Mouse (Mus musculus) intestine, postnatal 0 days (tissue): ENCODE measurements around the gene Stat6. TPM values are rescaled to one million over a fixed set of nuclear protein-coding genes. Genes with fewer than 3 reads are reported as not detected.
A peak's percentile ranks its signal among the peaks of the same experiment; 100 is the strongest.

Experiments used
- ATAC-seq: fragments of 200-750 bp; cut with Nextera tagmentation; 2 replicates; pipeline ENCODE4 v1.8.0; 2017; ENCODE audit warnings: mild to moderate bottlenecking, moderate TSS enrichment, moderate library complexity
- H3K27ac ChIP-seq: fragments of 300-500 bp; sonication (generic); 2 replicates; pipeline ENCODE4 v1.5.1; 2014; ENCODE audit warnings: mild to moderate bottlenecking, low read depth, low read length, moderate library complexity
- H3K27me3 ChIP-seq: fragments of 300-500 bp; sonication (generic); replicated peaks from 2 replicates; pipeline ENCODE4 v1.6.1; 2014; ENCODE audit warnings: low read length, mixed read lengths; ENCODE audit not compliant: control insufficient read depth, insufficient read depth
- H3K36me3 ChIP-seq: fragments of 300-500 bp; sonication (generic); 2 replicates; pipeline ENCODE4 v1.6.1; 2014; ENCODE audit warnings: mild to moderate bottlenecking, moderate library complexity; ENCODE audit not compliant: control insufficient read depth, insufficient read depth
- H3K4me1 ChIP-seq: fragments of 300-500 bp; sonication (generic); replicated peaks from 2 replicates; pipeline ENCODE4 v1.6.1; 2014; ENCODE audit warnings: antibody characterized with exemption, low read length, mixed read lengths; ENCODE audit not compliant: control insufficient read depth, insufficient read depth
- H3K4me2 ChIP-seq: fragments of 300-500 bp; sonication (generic); replicated peaks from 2 replicates; pipeline ENCODE4 v1.6.1; 2014; ENCODE audit warnings: low read depth, mild to moderate bottlenecking, moderate library complexity
- H3K4me3 ChIP-seq: fragments of 300-500 bp; sonication (generic); 2 replicates; pipeline ENCODE4 v1.5.1; 2014; ENCODE audit warnings: low read depth, low read length
- H3K9ac ChIP-seq: fragments of 300-500 bp; sonication (generic); 2 replicates; pipeline ENCODE4 v1.6.1; 2014; ENCODE audit warnings: mild to moderate bottlenecking, low read depth, low read length
- H3K9me3 ChIP-seq: fragments of 300-500 bp; sonication (generic); 2 replicates; pipeline ENCODE4 v1.6.1; 2016; ENCODE audit warnings: mixed run types; ENCODE audit not compliant: control insufficient read depth
- CTCF ChIP-seq: sonication (generic); IDR thresholded peaks from 2 replicates; pipeline ENCODE4 v1.5.1; 2016; ENCODE audit warnings: low read depth, mild to moderate bottlenecking, control low read depth, antibody characterized with exemption, moderate library complexity
- WGBS: fragments of 180-500 bp; shearing (Covaris S2); extraction: QIAGEN DNeasy Blood & Tissue Kit; methylation state at CpG from one replicate; pipeline ENCODE4 v1.1.7; 2014; 5-methylcytosine and 5-hydroxymethylcytosine counted together
- polyA plus RNA-seq: library from polyadenylated mRNA; unstranded; fragments of >200 nt; fragmentation: Nextera tagmentation; extraction: Ambion mirVana; gene quantifications from 2 replicates; pipeline ENCODE4 v1.2.1, GENCODE M21; 2015

The Stat6 gene
- polyA plus RNA-seq, 1 experiment from 2014 or later, result 27.1 TPM

DNA sequence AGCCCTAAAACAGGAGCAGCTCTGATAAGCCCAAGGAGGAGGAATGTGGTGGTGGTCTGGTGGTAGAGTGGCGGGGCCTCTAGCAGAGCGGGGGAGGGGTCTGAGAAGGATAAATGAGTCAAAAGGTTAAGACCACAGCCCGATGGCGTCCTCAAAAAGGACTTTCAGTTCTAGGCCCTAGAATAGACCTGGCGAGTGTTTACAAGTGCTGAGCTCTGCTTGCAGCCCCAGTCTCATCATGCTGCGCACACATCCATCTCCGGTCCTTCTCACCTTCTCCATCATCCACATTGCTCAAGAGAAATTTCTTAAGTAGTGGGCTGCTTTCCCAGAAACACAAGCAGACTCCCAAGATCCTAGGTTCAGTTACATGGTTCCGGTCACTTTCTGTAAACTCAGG, 44.2 kb upstream of the Stat6 start:
- ATAC-seq, result no peak
- WGBS, result 57% methylated on average over 8 of the region's 8 CpGs
- peaks cover 33% of the 10 kb centered on the region for H3K4me1 ChIP-seq
- no peaks in the 10 kb centered on the region for H3K27me3 ChIP-seq
- TF ChIP-seq CTCF, result no peak
- H3K9me3 ChIP-seq, result no peaks in the 10 kb centered on the region
- H3K36me3 ChIP-seq, result peaks cover 29% of the 10 kb centered on the region
- no peak overlapping the region for H3K4me3 ChIP-seq
- H3K4me2 ChIP-seq, result no peak overlapping the region
- no peak overlapping the region for H3K9ac ChIP-seq
- peak overlapping the region; percentile 17 for H3K27ac ChIP-seq

DNA sequence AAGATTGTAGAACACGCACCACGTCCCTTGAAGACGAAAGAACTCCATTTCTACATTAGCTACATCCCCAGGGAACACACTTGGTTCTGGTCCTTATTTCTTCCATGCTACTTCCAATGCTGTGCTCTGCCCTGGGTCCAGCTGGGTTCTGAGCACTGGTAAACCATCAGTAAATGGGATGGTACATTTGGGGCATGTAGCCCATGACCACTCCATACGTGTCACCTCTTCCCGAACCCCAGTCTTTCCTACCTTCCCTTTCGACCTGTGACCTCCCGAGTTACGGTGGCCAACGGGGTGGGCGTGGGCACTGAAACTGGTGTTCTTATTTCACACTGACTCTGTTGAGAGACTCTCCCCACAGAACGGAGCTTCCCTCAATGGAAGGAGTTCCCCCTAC, 43.5 kb upstream of the Stat6 start:
- Histone ChIP-seq H3K27me3 (no peaks in the 10 kb centered on the region), H3K4me2 (no peak overlapping the region), H3K9me3 (no peaks in the 10 kb centered on the region), H3K4me3 (no peak overlapping the region), H3K4me1 (peaks cover 37% of the 10 kb centered on the region), H3K36me3 (peaks cover 26% of the 10 kb centered on the region), H3K27ac (peak overlapping the region; percentile 95), H3K9ac (no peak overlapping the region)
- ATAC-seq, result no peak
- no peak for TF ChIP-seq CTCF
- WGBS, result 61% methylated on average over 11 of the region's 11 CpGs

DNA sequence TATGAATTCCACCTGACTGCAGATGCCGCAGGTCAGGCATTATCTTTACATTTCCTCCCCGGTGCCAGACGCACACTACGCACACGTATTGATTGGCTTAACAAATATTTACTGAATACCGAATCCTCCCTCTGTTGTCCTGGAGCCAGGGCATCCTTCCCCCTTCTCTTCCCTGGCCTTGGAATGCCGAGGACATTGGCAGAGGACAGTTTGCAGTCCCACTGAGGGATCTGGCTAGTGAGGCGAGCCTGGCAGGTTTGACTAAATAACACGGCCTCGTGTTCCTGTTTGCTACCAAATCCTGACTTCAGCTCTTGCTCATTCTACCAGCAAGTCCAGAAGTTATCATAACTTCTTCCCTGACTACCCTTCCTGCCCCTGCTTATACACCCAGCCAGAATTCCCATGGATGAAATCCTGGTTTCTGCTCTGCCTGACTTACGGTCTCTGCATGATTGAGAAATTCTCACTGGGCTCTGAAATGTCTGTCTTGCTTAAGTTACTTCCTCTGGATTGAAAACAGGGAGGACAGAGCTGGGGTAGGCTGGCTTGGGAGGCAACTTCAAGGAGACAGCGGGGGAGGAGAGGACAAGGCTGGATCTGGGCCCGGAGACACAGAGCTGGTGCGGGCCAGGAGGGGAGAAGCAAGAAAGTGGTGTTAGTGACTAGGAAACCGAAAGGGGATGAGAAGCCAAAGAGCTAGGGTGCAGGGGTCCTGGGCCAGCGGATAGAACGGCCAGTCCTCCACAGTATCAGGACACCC, 42.8 kb upstream of the Stat6 start:
- peaks cover 43% of the 10 kb centered on the region for H3K4me1 ChIP-seq
- ATAC-seq, result no peak
- H3K27me3 ChIP-seq, result no peaks in the 10 kb centered on the region
- TF ChIP-seq CTCF, result no peak
- peak overlapping the region; percentile 95 for H3K27ac ChIP-seq
- H3K36me3 ChIP-seq, result peaks cover 24% of the 10 kb centered on the region
- H3K9me3 ChIP-seq, result no peaks in the 10 kb centered on the region
- WGBS, result 29% methylated on average over 17 of the region's 17 CpGs
- no peak overlapping the region; the same call in 1 of the 2 replicates for H3K9ac ChIP-seq
- H3K4me3 ChIP-seq, result no peak overlapping the region
- H3K4me2 ChIP-seq, result 0 out of 2 replicates have a peak overlapping the region, but pooled peaks have one; percentile 9

GRCm38 (mm10) chr10:127602194-127602593, 40.6 kb upstream of the Stat6 start:
- no peaks in the 10 kb centered on the region for H3K27me3 ChIP-seq
- no peak overlapping the region for H3K9ac ChIP-seq
- H3K9me3 ChIP-seq, result no peaks in the 10 kb centered on the region
- peaks cover 35% of the 10 kb centered on the region; the same call in 1 of the 2 replicates for H3K36me3 ChIP-seq
- no peak for ATAC-seq
- H3K4me3 ChIP-seq, result no peak overlapping the region
- H3K4me2 ChIP-seq, result no peak overlapping the region
- 81% methylated on average over 6 of the region's 6 CpGs for WGBS
- H3K27ac ChIP-seq, result peak overlapping the region; percentile 95
- no peak for TF ChIP-seq CTCF
- H3K4me1 ChIP-seq, result peaks cover 35% of the 10 kb centered on the region

DNA sequence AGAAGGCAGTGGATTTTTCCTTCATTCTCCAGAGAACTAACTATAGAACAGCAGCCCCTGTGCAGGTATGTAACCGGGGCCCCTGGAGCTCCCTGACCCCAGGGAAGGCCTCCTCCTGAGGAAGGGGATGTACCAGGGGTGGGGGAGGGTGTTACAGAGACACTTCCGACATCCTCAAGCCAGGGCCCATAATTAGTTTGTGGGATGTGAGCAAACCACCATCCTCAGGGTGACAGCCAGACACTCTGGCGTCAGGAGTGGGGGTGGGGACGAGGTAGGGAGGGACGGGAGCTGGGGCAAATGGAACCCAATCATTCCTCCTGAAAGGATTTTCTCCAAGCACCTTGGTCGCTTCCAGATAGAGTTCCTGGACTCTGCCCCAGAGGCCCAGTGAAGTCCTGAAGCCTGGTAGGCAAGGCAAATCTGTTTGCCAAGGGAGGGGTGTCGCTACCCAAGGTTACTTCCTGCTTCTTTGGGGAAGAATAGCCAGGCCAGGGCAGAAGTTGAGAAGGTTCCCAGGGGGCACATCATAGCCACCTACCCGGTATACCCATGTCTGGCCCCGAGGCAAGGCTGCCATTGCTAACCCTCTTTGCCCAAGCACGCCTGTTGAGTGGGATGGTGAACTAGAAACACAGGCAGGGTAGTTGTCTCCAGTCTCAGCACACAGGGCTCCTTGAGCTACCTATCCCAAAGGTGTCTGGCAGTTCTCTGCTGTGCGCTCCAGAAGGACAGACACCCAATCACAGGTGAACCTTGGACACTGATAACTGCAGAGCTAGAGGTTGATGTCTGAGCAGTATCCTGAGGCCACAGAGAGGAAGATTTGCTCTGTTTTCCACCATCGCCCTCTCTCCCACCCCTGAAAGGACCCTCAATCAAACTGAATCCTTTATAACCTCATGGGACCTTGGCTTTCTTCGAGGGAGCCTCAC, 39.1 kb upstream of the Stat6 start:
- Histone ChIP-seq H3K9me3 (no peaks in the 10 kb centered on the region), H3K27me3 (no peaks in the 10 kb centered on the region), H3K9ac (peak overlapping the region; percentile 37; the same call in 1 of the 2 replicates), H3K4me3 (no peak overlapping the region), H3K4me1 (peaks cover 32% of the 10 kb centered on the region), H3K36me3 (peaks cover 44% of the 10 kb centered on the region; the same call in 1 of the 2 replicates), H3K27ac (peak overlapping the region; percentile 95), H3K4me2 (peak overlapping the region; percentile 40)
- no peak for TF ChIP-seq CTCF
- ATAC-seq, result peak; percentile 92
- whole genome bisulfite sequencing, result 24% methylated on average over 13 of the region's 13 CpGs
